Mouse (Mus musculus): ENCODE data around the gene Igf1r. TPM values are rescaled to one million over a fixed set of nuclear protein-coding genes. Genes with fewer than 3 reads are reported as not detected.

Igf1r gene
- total and polyA plus RNA-seq, 3 experiments, result 5.6 to 14.4 (median 12.3) TPM

DNA sequence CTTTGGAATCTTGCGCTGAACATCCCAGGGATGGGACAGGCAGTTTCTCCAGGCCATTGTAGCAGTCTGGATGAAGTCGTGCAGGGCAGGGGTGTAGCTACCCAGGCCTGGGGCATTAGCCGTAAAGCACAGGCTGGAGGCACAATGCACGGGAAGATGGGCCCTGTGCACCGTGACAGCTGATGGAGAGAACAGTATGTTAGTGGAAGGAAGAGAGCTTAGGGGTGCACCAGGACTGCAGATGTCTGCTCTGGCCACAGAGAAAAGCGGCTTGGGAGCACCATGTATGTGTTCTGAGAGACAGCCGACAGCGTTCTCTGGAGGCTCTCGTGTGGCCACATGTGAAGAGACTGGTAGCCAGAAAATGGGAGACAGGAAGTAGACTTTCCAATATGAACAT, 111.1 kb downstream of the Igf1r start:
- TF ChIP-seq CTCF (IDR thresholded peaks at IDR 0.05) (no peak), EP300 (IDR thresholded peaks at IDR 0.05; ENCODE audit: insufficient read depth, low read depth, low read length) (no peak), POLR2A (IDR thresholded peaks at IDR 0.05; ENCODE audit: insufficient read depth, low read depth, low read length) (no peak)
- intact Hi-C loops (cut with DNase I), result no loop called here

DNA sequence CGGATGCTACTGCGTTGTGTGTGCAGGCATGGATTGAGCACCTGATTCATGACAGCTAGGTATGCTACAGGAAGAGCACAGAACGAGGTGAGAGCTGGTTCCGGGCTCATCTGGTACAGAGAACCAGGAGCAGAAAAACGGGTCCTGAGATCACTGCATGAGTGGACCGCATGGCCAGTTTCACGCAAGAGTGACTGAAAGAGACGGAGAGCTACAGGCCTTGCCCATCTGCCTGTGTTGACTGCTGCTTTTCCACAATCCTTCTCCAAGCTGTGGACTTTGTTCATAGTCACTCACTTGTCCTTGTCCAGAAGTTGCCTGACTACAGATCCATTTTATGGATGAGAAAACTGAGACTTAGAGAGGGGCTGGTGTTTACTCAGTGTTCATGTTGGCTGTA, 111.5 kb downstream of the Igf1r start:
- intact Hi-C loops (cut with DNase I), result no loop called here
- TF ChIP-seq EP300 (IDR thresholded peaks at IDR 0.05; ENCODE audit: insufficient read depth, low read depth, low read length) (no peak), CTCF (IDR thresholded peaks at IDR 0.05) (no peak), POLR2A (IDR thresholded peaks at IDR 0.05; ENCODE audit: insufficient read depth, low read depth, low read length) (no peak)
- no peaks in the 10 kb centered on the region for H3K27me3 ChIP-seq (ENCODE audit: control insufficient read depth, insufficient read depth, low read length)
- WGBS, result 84% methylated on average over 8 of the region's 8 CpGs
- no peak overlapping the region for H3K27ac ChIP-seq
- DNase-seq, result no peak
- H3K9ac ChIP-seq (ENCODE audit: low read depth, low read length), result no peak overlapping the region
- peaks cover 16% of the 10 kb centered on the region for H3K4me1 ChIP-seq (ENCODE audit: control insufficient read depth, insufficient read depth, low read length)
- 0 out of 2 replicates have a peak, but pooled peaks cover 2% of the 10 kb centered on the region for H3K79me2 ChIP-seq (replicated peaks; ENCODE audit: control insufficient read depth, insufficient read depth, low read length)
- H3K36me3 ChIP-seq (ENCODE audit: control insufficient read depth, insufficient read depth, low read length), result no peaks in the 10 kb centered on the region; the same call in 1 of the 2 replicates
- no peak overlapping the region for H3K4me3 ChIP-seq

More for the DNA sequence above, 111.1 kb downstream of the Igf1r start:
- WGBS, result 79% methylated on average over 9 of the region's 9 CpGs
- no peak overlapping the region for H3K4me3 ChIP-seq
- no peak overlapping the region for H3K9ac ChIP-seq (ENCODE audit: low read depth, low read length)
- H3K36me3 ChIP-seq (ENCODE audit: control insufficient read depth, insufficient read depth, low read length), result no peaks in the 10 kb centered on the region; the same call in 1 of the 2 replicates
- H3K27ac ChIP-seq, result no peak overlapping the region
- H3K27me3 ChIP-seq (ENCODE audit: control insufficient read depth, insufficient read depth, low read length), result no peaks in the 10 kb centered on the region
- no peak for DNase-seq
- H3K79me2 ChIP-seq (replicated peaks; ENCODE audit: control insufficient read depth, insufficient read depth, low read length), result 0 out of 2 replicates have a peak, but pooled peaks cover 2% of the 10 kb centered on the region
- H3K4me1 ChIP-seq (ENCODE audit: control insufficient read depth, insufficient read depth, low read length), result peaks cover 16% of the 10 kb centered on the region

DNA sequence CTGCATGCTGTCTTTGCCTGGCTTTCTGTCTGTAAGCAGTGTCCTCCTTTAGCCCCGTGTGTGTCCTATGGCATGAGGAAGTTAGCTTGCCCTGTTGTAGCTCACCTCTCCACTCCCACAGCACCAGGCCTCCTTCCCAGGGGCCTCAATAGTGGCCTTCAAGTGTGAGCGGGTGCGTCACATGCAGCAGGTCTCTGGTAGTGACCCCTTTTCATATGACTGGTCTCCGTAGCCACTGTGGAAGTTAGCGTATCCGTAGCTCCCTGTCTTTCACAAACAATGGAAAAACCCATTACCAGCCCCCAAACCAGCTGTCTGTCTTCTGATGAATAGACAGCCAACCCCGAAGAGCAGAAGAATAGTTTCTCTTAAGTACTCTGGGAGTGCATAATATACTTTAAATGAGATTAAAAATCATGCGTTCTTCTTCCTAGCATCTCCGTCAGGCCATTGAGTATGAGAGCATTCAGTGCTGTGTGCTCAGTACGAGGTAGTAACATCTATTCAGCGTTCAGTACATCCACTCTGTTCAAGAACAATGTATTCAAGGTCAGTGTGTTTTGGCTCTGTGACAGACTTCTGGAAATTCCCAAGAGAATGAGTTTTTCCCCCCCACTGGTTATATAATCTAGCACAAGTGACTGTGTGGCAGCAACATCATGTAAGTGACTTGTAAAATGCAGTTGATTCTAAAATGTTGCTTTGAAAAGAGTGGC, 112.2 kb downstream of the Igf1r start:
- no peaks in the 10 kb centered on the region; the same call in 1 of the 2 replicates for H3K36me3 ChIP-seq (ENCODE audit: control insufficient read depth, insufficient read depth, low read length)
- no peak overlapping the region for H3K4me3 ChIP-seq
- H3K79me2 ChIP-seq (replicated peaks; ENCODE audit: control insufficient read depth, insufficient read depth, low read length), result 0 out of 2 replicates have a peak, but pooled peaks cover 2% of the 10 kb centered on the region
- H3K27ac ChIP-seq, result no peak overlapping the region; the same call in 1 of the 2 replicates
- intact Hi-C loops (cut with DNase I), result loop anchor here (5.0 kb wide), 1 partner anchor 113 kb away; the partner anchor contains the start of gene Igf1r
- no peak for TF ChIP-seq CTCF (IDR thresholded peaks at IDR 0.05)
- peaks cover 17% of the 10 kb centered on the region for H3K4me1 ChIP-seq (ENCODE audit: control insufficient read depth, insufficient read depth, low read length)
- H3K9ac ChIP-seq (ENCODE audit: low read depth, low read length), result no peak overlapping the region
- no peaks in the 10 kb centered on the region for H3K27me3 ChIP-seq (ENCODE audit: control insufficient read depth, insufficient read depth, low read length)
- DNase-seq, result no peak
- WGBS, result 31% methylated on average over 11 of the region's 11 CpGs

DNA sequence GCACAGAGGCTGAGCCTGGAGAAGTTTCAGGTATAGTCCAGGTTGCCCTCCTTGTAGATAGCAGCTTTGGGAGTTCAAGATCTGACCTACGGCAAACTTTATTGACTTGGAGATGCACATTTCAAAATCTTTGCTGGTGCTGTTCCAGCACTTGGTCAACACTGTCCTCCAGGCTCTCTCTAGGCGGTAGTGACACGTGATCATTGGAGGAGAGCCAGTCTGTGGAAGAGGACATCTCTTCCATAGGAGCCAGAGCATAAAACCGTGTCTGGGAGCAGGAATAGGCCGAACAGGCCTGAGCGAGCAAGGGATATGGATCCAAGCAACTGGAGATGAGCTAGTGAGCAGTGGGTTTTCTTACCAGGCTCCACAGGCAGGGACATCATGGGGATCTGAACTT, 113.3 kb downstream of the Igf1r start:
- intact Hi-C loops (cut with DNase I), result loop anchor here (5.0 kb wide), 1 partner anchor 114 kb away; the partner anchor contains the start of gene Igf1r
- peaks cover 2% of the 10 kb centered on the region for H3K36me3 ChIP-seq (ENCODE audit: control insufficient read depth, insufficient read depth, low read length)
- TF ChIP-seq EP300 (IDR thresholded peaks at IDR 0.05; ENCODE audit: insufficient read depth, low read depth, low read length), result no peak
- no peak for TF ChIP-seq CTCF (IDR thresholded peaks at IDR 0.05)
- no peak for TF ChIP-seq POLR2A (IDR thresholded peaks at IDR 0.05; ENCODE audit: insufficient read depth, low read depth, low read length)
- H3K79me2 ChIP-seq (replicated peaks; ENCODE audit: control insufficient read depth, insufficient read depth, low read length), result 0 out of 2 replicates have a peak, but pooled peaks cover 2% of the 10 kb centered on the region
- H3K27ac ChIP-seq, result no peak overlapping the region
- H3K4me1 ChIP-seq (ENCODE audit: control insufficient read depth, insufficient read depth, low read length), result peaks cover 17% of the 10 kb centered on the region
- no peak overlapping the region for H3K4me3 ChIP-seq
- WGBS, result 29% methylated on average over 6 of the region's 6 CpGs
- no peak overlapping the region for H3K9ac ChIP-seq (ENCODE audit: low read depth, low read length)
- peak in 1 of 2 experiments; percentile 35 for DNase-seq
- no peaks in the 10 kb centered on the region for H3K27me3 ChIP-seq (ENCODE audit: control insufficient read depth, insufficient read depth, low read length)

DNA sequence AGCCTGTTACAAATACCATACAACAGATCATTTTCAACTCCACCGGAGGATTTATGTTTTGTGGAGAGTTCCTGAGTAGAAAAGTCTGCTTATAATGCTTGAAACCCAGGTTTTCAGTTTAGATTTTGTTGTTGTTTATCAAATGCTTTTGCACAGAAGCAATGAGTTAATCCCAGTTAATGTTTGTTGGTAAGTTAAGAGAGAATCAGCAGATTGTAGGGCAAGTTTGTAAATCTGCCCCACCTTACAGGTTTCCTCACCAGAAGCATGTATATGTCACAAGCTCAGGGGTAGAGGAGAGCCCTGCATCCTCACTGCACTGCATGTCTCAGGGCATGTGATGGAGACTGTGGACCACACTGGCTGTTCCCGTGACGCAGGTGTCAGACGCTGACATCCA, 114.7 kb downstream of the Igf1r start:
- 91% methylated on average over 4 of the region's 4 CpGs for WGBS
- H3K79me2 ChIP-seq (replicated peaks; ENCODE audit: control insufficient read depth, insufficient read depth, low read length), result 0 out of 2 replicates have a peak, but pooled peaks cover 3% of the 10 kb centered on the region
- TF ChIP-seq CTCF (IDR thresholded peaks at IDR 0.05) (no peak), POLR2A (IDR thresholded peaks at IDR 0.05; ENCODE audit: insufficient read depth, low read depth, low read length) (no peak), EP300 (IDR thresholded peaks at IDR 0.05; ENCODE audit: insufficient read depth, low read depth, low read length) (no peak)
- peaks cover 14% of the 10 kb centered on the region for H3K4me1 ChIP-seq (ENCODE audit: control insufficient read depth, insufficient read depth, low read length)
- H3K4me3 ChIP-seq, result no peak overlapping the region
- no peak overlapping the region for H3K9ac ChIP-seq (ENCODE audit: low read depth, low read length)
- no peak for DNase-seq
- no peaks in the 10 kb centered on the region for H3K27me3 ChIP-seq (ENCODE audit: control insufficient read depth, insufficient read depth, low read length)
- intact Hi-C loops (cut with DNase I), result loop anchor here (5.0 kb wide), 1 partner anchor 115 kb away; the partner anchor contains the start of gene Igf1r
- no peak overlapping the region for H3K27ac ChIP-seq
- H3K36me3 ChIP-seq (ENCODE audit: control insufficient read depth, insufficient read depth, low read length), result peaks cover 2% of the 10 kb centered on the region

DNA sequence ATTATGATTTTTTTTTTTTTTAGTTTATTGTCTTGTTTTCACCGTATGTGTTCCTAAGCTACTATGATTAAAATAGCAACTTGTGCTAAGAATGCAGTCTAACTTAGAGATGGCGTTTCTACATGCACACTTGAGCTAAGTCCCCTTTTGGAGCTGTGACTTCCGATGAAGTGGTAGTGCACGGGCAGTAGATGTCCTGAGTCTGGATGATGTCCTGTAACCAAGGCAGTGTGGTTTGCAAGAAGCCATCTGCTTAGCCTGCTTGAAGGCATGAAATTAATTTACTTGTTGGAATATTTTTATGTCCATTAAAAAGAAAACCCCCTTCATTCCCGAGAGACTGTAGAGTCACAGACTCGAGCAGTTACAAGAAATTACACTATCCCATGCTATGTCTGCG, 116.7 kb downstream of the Igf1r start:
- peaks cover 2% of the 10 kb centered on the region for H3K36me3 ChIP-seq (ENCODE audit: control insufficient read depth, insufficient read depth, low read length)
- no peak for TF ChIP-seq POLR2A (IDR thresholded peaks at IDR 0.05; ENCODE audit: insufficient read depth, low read depth, low read length)
- TF ChIP-seq CTCF (IDR thresholded peaks at IDR 0.05), result no peak
- no peak for TF ChIP-seq EP300 (IDR thresholded peaks at IDR 0.05; ENCODE audit: insufficient read depth, low read depth, low read length)
- H3K4me1 ChIP-seq (ENCODE audit: control insufficient read depth, insufficient read depth, low read length), result peaks cover 14% of the 10 kb centered on the region
- H3K79me2 ChIP-seq (replicated peaks; ENCODE audit: control insufficient read depth, insufficient read depth, low read length), result 0 out of 2 replicates have a peak, but pooled peaks cover 3% of the 10 kb centered on the region
- no peaks in the 10 kb centered on the region for H3K27me3 ChIP-seq (ENCODE audit: control insufficient read depth, insufficient read depth, low read length)
- no peak overlapping the region for H3K9ac ChIP-seq (ENCODE audit: low read depth, low read length)
- DNase-seq, result no peak
- H3K27ac ChIP-seq, result no peak overlapping the region
- WGBS, result 48% methylated on average over 7 of the region's 7 CpGs
- intact Hi-C loops (cut with DNase I), result loop anchor here (5.0 kb wide), 1 partner anchor 117 kb away; the partner anchor contains the start of gene Igf1r
- no peak overlapping the region for H3K4me3 ChIP-seq
